25 mouse cellular contexts compared by ENCODE assay signal in genomic region chr10:21441020-21441419, GRCm38 (mm10).
A peak's percentile ranks its signal among the peaks of the same experiment; 100 is the strongest.
DNase-seq lines count a peak whose midpoint lies in the region; ATAC-seq and TF ChIP-seq lines count a peak whose summit lies in the region.
"Had no signal": no experiment of that assay in that cellular context is flagged by ENCODE, and none has a peak within 500 bp of the region (broad histone marks: within the 10 kb centered on the region; RNA-seq: fewer than 3 reads in every experiment).

No protein-coding gene starts in this region.

- peak; percentile 42 for DNase-seq in hindbrain, postnatal 0 days (ENCODE audit: low spot score)
- no peak for DNase-seq in hindbrain, embryonic 14.5 days (ENCODE audit: low spot score)
- DNase-seq in liver, postnatal 0 days: no peak
- no peak for DNase-seq in layer of hippocampus, postnatal 36 days
- DNase-seq: adrenal gland, adult 2 months; adrenal gland, postnatal 36 days; B cell, adult 2 months; cerebellum, adult 8-10 months; cerebellum, postnatal 36 days; embryo, embryonic 11 days; gastrocnemius, adult 2 months; heart, postnatal 14 days; kidney, adult 2 months; lung, postnatal 36 days; thymus, postnatal 4 days had no signal

- no peak overlapping the region for H3K27ac ChIP-seq in hindbrain, postnatal 0 days
- H3K27ac ChIP-seq in hindbrain, embryonic 14.5 days: no peak overlapping the region
- H3K27ac ChIP-seq in liver, postnatal 0 days (ENCODE audit: low read depth): peak overlapping the region; percentile 94
- H3K27ac ChIP-seq in liver, embryonic 12.5 days: no peak overlapping the region
- no peak overlapping the region; the same call in 1 of the 2 replicates for H3K27ac ChIP-seq in intestine, postnatal 0 days (ENCODE audit: low read depth, low read length)
- H3K27ac ChIP-seq: embryonic facial prominence, embryonic 12.5 days; gastrocnemius, adult 2 months; hindbrain, embryonic 10.5 days; limb, embryonic 12.5 days; liver, embryonic 14.5 days; lung, embryonic 15.5 days; neural tube, embryonic 13.5 days had no signal

- no peak for TF ChIP-seq EP300 in liver, postnatal 0 days (IDR thresholded peaks at IDR 0.05; ENCODE audit: low read depth)

- H3K9me3 ChIP-seq in hindbrain, postnatal 0 days (ENCODE audit: low read length): no peaks in the 10 kb centered on the region
- no peaks in the 10 kb centered on the region for H3K9me3 ChIP-seq in hindbrain, embryonic 14.5 days (ENCODE audit: control insufficient read depth, low read length)
- H3K9me3 ChIP-seq in liver, postnatal 0 days (ENCODE audit: low read length): no peaks in the 10 kb centered on the region
- no peaks in the 10 kb centered on the region for H3K9me3 ChIP-seq in liver, embryonic 12.5 days (replicated peaks)
- H3K9me3 ChIP-seq in intestine, postnatal 0 days (ENCODE audit: control insufficient read depth): no peaks in the 10 kb centered on the region
- H3K9me3 ChIP-seq: embryonic facial prominence, embryonic 12.5 days; hindbrain, embryonic 10.5 days; limb, embryonic 12.5 days; lung, embryonic 15.5 days; neural tube, embryonic 13.5 days had no signal

- TF ChIP-seq CTCF in hindbrain, postnatal 0 days (IDR thresholded peaks at IDR 0.05; ENCODE audit: low read depth): no peak
- TF ChIP-seq CTCF in liver, postnatal 0 days (IDR thresholded peaks at IDR 0.05; ENCODE audit: low read depth): no peak
- TF ChIP-seq CTCF in intestine, postnatal 0 days (IDR thresholded peaks at IDR 0.05; ENCODE audit: low read depth): no peak

- H3K4me1 ChIP-seq in hindbrain, postnatal 0 days (ENCODE audit: insufficient read depth, low read length): no peaks in the 10 kb centered on the region
- H3K4me1 ChIP-seq in hindbrain, embryonic 14.5 days (replicated peaks; ENCODE audit: control insufficient read depth, insufficient read depth, low read length): peaks cover 4% of the 10 kb centered on the region; the same call in 1 of the 2 replicates
- peaks cover 14% of the 10 kb centered on the region for H3K4me1 ChIP-seq in liver, postnatal 0 days (ENCODE audit: insufficient read depth)
- peaks cover 13% of the 10 kb centered on the region for H3K4me1 ChIP-seq in liver, embryonic 12.5 days
- 0 out of 2 replicates have a peak, but pooled peaks cover 3% of the 10 kb centered on the region for H3K4me1 ChIP-seq in intestine, postnatal 0 days (replicated peaks; ENCODE audit: control insufficient read depth, insufficient read depth, low read length)

- H3K27me3 ChIP-seq in hindbrain, postnatal 0 days (ENCODE audit: insufficient read depth, low read length): no peaks in the 10 kb centered on the region
- H3K27me3 ChIP-seq in hindbrain, embryonic 14.5 days (ENCODE audit: control insufficient read depth, insufficient read depth, low read length): no peaks in the 10 kb centered on the region
- no peaks in the 10 kb centered on the region for H3K27me3 ChIP-seq in liver, postnatal 0 days (ENCODE audit: insufficient read depth, low read length)
- H3K27me3 ChIP-seq in liver, embryonic 12.5 days (replicated peaks): no peaks in the 10 kb centered on the region
- no peaks in the 10 kb centered on the region for H3K27me3 ChIP-seq in intestine, postnatal 0 days (replicated peaks; ENCODE audit: control insufficient read depth, insufficient read depth, low read length)
- H3K27me3 ChIP-seq: embryonic facial prominence, embryonic 12.5 days; limb, embryonic 12.5 days; lung, embryonic 15.5 days; neural tube, embryonic 13.5 days had no signal

- 34% methylated on average over 4 of the region's 4 CpGs for WGBS in hindbrain, postnatal 0 days
- WGBS in hindbrain, embryonic 14.5 days: 61% methylated on average over 4 of the region's 4 CpGs
- WGBS in liver, postnatal 0 days (ENCODE audit: insufficient replicate concordance): 39% methylated on average over 4 of the region's 4 CpGs
- WGBS in liver, embryonic 12.5 days (ENCODE audit: insufficient replicate concordance): 59% methylated on average over 4 of the region's 4 CpGs
- WGBS in intestine, postnatal 0 days: 33% methylated on average over 4 of the region's 4 CpGs

- H3K4me2 ChIP-seq in hindbrain, postnatal 0 days (ENCODE audit: low read depth, low read length): no peak overlapping the region
- H3K4me2 ChIP-seq in hindbrain, embryonic 14.5 days (replicated peaks): no peak overlapping the region
- no peak overlapping the region for H3K4me2 ChIP-seq in liver, postnatal 0 days (ENCODE audit: low read depth, low read length)
- no peak overlapping the region for H3K4me2 ChIP-seq in liver, embryonic 12.5 days
- no peak overlapping the region for H3K4me2 ChIP-seq in intestine, postnatal 0 days (replicated peaks; ENCODE audit: low read depth)
- H3K4me2 ChIP-seq: embryonic facial prominence, embryonic 12.5 days; limb, embryonic 12.5 days; lung, embryonic 15.5 days; midbrain, embryonic 11.5 days; neural tube, embryonic 13.5 days had no signal

- no peaks in the 10 kb centered on the region for H3K36me3 ChIP-seq in hindbrain, postnatal 0 days (ENCODE audit: insufficient read depth, low read length)
- H3K36me3 ChIP-seq in hindbrain, embryonic 14.5 days (replicated peaks; ENCODE audit: control insufficient read depth, insufficient read depth): no peaks in the 10 kb centered on the region
- H3K36me3 ChIP-seq in liver, postnatal 0 days (replicated peaks; ENCODE audit: insufficient read depth, low read length): no peaks in the 10 kb centered on the region
- no peaks in the 10 kb centered on the region for H3K36me3 ChIP-seq in liver, embryonic 12.5 days
- H3K36me3 ChIP-seq in intestine, postnatal 0 days (ENCODE audit: control insufficient read depth, insufficient read depth): no peaks in the 10 kb centered on the region
- H3K36me3 ChIP-seq: embryonic facial prominence, embryonic 12.5 days; hindbrain, embryonic 10.5 days; limb, embryonic 12.5 days; lung, embryonic 15.5 days; neural tube, embryonic 13.5 days had no signal

- no peak for ATAC-seq in hindbrain, postnatal 0 days
- ATAC-seq in hindbrain, embryonic 14.5 days (ENCODE audit: low FRiP score): no peak
- ATAC-seq in liver, postnatal 0 days: no peak
- ATAC-seq in liver, embryonic 12.5 days: no peak
- 0 out of 2 replicates have a peak, but pooled peaks have one; percentile 47 for ATAC-seq in intestine, postnatal 0 days
- ATAC-seq: forebrain, embryonic 14.5 days had no signal

- no peak overlapping the region for H3K9ac ChIP-seq in hindbrain, postnatal 0 days (replicated peaks; ENCODE audit: low read length)
- no peak overlapping the region for H3K9ac ChIP-seq in hindbrain, embryonic 14.5 days
- no peak overlapping the region for H3K9ac ChIP-seq in liver, postnatal 0 days (replicated peaks)
- no peak overlapping the region for H3K9ac ChIP-seq in liver, embryonic 12.5 days
- H3K9ac ChIP-seq in intestine, postnatal 0 days (ENCODE audit: low read depth, low read length): no peak overlapping the region
- H3K9ac ChIP-seq: embryonic facial prominence, embryonic 12.5 days; limb, embryonic 12.5 days; liver, embryonic 14.5 days; lung, embryonic 15.5 days; neural tube, embryonic 13.5 days had no signal

- no peak overlapping the region for H3K4me3 ChIP-seq in hindbrain, postnatal 0 days (ENCODE audit: low read length)
- H3K4me3 ChIP-seq in hindbrain, embryonic 14.5 days (replicated peaks; ENCODE audit: low read length): no peak overlapping the region
- H3K4me3 ChIP-seq in liver, postnatal 0 days (ENCODE audit: low read depth, low read length): no peak overlapping the region
- H3K4me3 ChIP-seq in liver, embryonic 12.5 days: no peak overlapping the region
- H3K4me3 ChIP-seq in intestine, postnatal 0 days (ENCODE audit: low read depth, low read length): no peak overlapping the region
- H3K4me3 ChIP-seq: embryonic facial prominence, embryonic 12.5 days; gastrocnemius, adult 2 months; hindbrain, embryonic 10.5 days; limb, embryonic 12.5 days; lung, embryonic 15.5 days; neural tube, embryonic 13.5 days had no signal
